Mouse (Mus musculus): ENCODE measurements around the gene Atg9b.

Gene Atg9b

DNA sequence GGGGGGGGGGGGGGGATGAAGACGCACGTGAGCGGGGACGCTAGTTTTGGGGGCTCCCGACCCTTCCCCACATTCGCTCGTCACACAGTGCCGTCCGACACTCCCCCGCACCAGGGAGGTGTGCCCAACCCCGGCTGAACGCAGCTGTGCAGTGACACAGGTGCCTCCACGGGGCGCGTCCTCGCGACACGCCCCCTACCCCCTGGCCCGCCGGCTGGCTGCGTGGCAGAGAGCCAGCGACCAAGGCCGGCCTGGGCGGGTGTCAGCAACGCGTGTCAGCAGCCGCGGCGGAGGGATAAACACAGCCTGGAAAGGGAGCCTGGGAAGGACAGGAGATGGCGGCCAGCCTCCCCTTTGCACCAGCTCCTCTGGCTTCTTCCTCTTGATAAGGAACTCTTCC is 43.4 kb downstream of the Atg9b start:
- DNase-seq (ENCODE audit: low read depth): no peak

DNA sequence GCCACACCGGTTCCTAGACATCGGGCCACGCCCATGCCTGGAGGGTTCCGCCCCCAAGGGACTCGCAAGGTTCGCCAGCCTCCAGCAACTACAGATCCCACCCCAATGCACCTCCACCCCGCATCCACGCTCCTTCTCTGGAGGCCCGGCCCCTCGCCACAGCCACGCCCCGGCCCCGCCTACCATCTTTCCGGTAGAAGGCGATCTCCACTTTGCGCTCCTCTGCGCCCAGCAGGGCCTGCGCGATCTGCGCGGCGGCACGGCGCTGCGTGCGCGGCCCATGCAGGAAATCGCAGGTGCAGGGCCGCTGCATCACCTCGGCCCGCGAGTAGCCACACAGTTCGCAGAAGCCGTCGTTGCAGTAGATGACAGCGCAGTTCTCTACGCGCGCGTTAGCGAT is 43.8 kb downstream of the Atg9b start:
- no peak for DNase-seq (ENCODE audit: low read depth)

GRCm38 (mm10) chr5:24347186-24347875 is 44.6 kb downstream of the Atg9b start:
- no peak for DNase-seq (ENCODE audit: low read depth)

- no peak for DNase-seq (ENCODE audit: low read depth)
Measured at GRCm38 (mm10) chr5:24346313-24346712, 45.6 kb downstream of the Atg9b start.

- no peak for DNase-seq (ENCODE audit: low read depth)
Measured at GRCm38 (mm10) chr5:24344477-24345051, 47.4 kb downstream of the Atg9b start.

DNA sequence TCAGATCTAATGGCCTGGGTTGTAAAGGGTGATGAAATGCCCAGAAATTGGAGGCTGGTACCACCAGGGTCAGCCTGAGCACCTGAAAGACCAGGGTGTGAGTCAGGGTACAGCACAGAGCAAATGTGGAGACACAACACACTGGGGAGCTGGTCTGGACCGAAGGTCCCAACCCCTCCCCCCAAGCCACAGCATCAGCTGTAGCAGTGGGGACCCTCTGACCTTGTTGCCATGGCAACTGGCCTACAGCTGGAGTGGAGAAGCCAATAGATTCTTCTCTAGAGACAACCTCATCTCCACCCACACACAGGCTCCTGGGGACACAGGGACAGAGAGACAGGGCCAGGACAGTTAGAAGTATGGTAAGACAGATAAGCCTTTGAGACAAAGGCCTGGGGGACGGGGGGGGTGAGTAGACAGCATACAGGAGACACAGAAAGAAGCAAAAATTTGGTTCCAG is 47.9 kb downstream of the Atg9b start:
- no peak for DNase-seq (ENCODE audit: low read depth)

DNA sequence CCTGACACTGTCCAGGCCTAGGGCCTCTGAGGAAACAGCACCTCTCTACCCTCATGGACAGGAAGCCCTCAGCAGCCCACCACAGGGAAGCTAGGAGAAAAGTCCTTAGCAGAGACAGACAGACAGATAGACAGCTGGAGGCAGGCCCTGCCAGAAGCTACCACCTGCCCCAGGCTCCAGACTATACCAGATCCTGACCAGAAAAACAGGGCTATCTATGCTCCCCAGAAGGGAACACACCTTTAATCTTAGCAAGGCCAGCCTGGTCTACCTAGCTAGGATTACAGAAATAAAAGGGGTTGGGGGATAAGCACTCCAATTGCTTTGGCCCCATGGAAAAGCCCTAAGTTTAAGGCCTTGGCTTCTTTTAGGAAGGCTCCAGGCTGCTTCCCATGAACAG is 48.6 kb downstream of the Atg9b start:
- no peak for DNase-seq (ENCODE audit: low read depth)

DNA sequence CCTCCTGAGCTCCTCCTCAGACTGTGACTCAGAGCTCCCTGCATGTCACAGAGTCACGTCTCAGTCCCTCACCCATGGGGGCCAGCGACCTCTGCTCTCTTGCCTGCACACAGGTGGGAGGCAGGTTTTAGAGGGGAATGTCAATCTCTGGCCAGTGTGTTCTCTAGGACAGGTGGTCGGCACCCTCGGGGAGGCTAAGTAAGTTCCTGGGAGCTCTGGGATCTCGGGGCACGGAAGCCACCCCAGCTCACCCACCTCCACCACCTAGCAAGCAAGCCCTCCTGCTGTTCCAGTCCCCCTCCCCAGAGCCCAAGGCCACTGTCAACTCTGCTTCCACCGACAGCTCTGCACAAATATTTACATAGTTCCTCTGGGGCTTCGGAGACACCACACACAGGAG is 49.0 kb downstream of the Atg9b start:
- no peak for DNase-seq (ENCODE audit: low read depth)

DNA sequence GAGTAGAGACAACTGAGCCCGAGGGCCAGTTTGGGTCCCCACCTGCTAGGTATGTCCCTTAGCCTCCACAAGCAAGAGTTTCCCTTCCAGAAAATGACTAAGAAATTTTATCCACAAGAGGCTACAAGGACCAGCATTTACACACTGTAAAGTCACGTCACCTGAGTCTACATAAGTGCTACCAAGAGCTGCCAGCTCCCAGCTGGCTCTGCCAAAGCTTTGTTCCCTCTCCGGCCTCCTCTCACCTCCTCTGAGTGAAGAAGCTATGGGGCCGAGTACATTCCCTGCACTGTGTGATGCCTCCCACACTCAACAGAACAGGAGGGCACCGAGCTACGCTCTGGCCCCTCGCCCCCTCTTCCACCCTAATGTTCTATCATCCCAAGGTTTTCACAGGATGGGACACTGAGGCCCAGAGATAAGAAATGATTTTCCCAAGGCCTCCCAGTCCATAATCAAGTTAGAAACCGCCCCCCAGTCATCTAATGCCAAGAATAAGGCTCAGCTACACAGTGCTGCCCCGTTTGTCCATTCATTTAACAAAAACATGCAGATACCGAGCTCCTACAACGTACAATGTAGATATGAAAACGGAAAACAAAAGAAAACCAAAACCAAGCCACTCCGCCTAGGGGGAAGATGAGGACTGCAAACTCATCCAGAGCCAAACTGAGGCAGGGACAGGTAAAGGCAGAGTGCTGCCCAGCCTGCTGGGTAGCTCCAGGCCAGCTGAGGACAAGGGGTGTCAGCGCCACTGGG is 49.6 kb downstream of the Atg9b start:
- DNase-seq (ENCODE audit: low read depth): no peak

DNA sequence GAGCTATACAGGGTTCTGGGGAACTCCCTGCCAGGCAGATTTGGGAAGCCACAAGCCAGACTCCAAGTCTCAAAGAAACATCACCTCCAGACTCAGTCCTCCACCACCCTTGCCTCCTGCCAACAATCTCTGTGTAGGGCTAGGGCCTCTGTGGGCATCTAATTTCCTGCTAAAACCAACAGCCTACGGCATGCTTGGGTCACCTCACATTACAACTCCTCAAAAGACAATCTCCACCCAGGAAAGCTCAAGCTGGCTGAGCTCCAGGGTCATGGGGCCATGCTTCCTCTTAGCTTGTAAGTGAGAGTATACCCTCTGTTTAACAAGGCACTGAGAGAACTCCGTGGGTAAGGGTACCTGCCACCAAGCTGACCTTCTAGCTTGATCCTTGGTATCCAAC is 54.1 kb downstream of the Atg9b start:
- DNase-seq (ENCODE audit: low read depth): no peak

- DNase-seq (ENCODE audit: low read depth): no peak
Measured at GRCm38 (mm10) chr5:24337366-24337765, 54.6 kb downstream of the Atg9b start.

DNA sequence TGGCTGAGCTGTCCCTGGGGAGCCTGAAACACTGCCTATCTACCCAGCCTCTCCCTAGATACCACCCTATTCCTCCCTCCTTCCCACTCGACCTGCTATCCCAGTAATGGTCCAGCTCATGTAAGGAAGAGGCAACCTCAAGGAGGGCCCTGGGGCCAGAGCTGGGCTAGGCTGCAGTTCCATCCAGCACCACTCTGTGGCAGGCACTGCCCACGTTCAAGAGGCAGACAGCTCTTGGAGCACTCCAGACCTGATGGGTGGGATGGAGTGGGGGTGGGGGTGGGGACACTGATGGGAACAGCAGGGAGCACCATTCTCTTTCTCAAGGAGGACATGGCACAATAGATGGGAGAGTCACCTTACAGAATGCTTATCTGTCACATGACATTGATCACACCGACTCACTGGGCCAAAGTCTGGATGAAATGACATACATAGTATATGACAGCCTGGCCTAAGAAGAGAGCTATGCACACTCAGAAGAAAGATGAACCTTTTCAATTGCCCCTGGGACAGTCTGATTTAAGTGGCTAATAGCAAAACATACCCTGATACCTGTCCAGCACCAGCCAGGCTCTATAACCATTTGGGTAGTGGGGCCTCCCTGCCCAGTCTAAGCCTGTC is 55.9 kb downstream of the Atg9b start:
- no peak for DNase-seq (ENCODE audit: low read depth)

DNA sequence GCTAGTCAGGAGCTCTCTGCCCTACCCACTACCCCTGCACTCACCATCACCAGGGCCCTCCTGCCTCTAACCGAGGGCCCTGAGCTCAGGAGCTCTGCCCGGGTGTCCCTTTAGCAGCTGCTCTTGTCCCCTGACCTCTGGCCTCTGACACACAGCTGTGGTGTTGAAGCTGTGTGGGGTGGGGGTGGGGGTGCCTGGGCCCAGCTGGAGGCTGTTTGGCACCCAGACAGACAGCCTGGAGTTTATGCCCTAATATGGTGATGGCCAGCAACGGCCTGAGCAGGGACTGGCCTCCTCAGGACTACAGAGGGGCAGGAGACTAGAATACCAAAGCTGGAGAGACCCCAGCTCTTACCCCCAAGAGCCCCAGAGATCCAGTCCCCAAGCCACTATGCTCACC is 57.2 kb downstream of the Atg9b start:
- no peak for DNase-seq (ENCODE audit: low read depth)
